Mouse (Mus musculus) embryonic facial prominence, embryonic 14.5 days (tissue): ENCODE measurements at regions not wholly inside any gene's neighbourhood (a gene's known extent, or its start where the extent isn't known, plus 50 kb on each side); places are given as distances from the start of the nearest gene placed in this dataset.

Experiments used
- ATAC-seq: fragments of 200-750 bp; cut with Nextera tagmentation; 2 replicates; pipeline ENCODE4 v1.8.0; 2017; ENCODE audit warnings: low read depth, moderate number of reproducible peaks, moderate TSS enrichment
- DNase-seq: peaks from one replicate; pipeline ENCODE4 v3.0.0-alpha.2; 2015; ENCODE audit warnings: low spot score
- H3K27ac ChIP-seq: fragments of 300-500 bp; sonication (generic); replicated peaks from 2 replicates; pipeline ENCODE4 v1.5.1; 2014; ENCODE audit warnings: low read depth, mild to moderate bottlenecking, low read length, moderate library complexity
- H3K27me3 ChIP-seq: fragments of 300-500 bp; sonication (generic); replicated peaks from 2 replicates; pipeline ENCODE4 v1.6.1; 2014; ENCODE audit warnings: low read length; ENCODE audit not compliant: control insufficient read depth, insufficient read depth
- H3K36me3 ChIP-seq: fragments of 300-500 bp; sonication (generic); 2 replicates; pipeline ENCODE4 v1.6.1; 2014; ENCODE audit warnings: low read length, mixed read lengths; ENCODE audit not compliant: control insufficient read depth, insufficient read depth
- H3K4me1 ChIP-seq: fragments of 300-500 bp; sonication (generic); 2 replicates; pipeline ENCODE4 v1.6.1; 2014; ENCODE audit warnings: antibody characterized with exemption, low read length; ENCODE audit not compliant: control insufficient read depth, insufficient read depth
- H3K4me2 ChIP-seq: fragments of 300-500 bp; sonication (generic); 2 replicates; pipeline ENCODE4 v1.6.1; 2014; ENCODE audit warnings: low read depth, mild to moderate bottlenecking, low read length, moderate library complexity, mixed read lengths
- H3K4me3 ChIP-seq: fragments of 300-500 bp; sonication (generic); 2 replicates; pipeline ENCODE4 v1.5.1; 2014; ENCODE audit warnings: low read depth, mild to moderate bottlenecking, low read length
- H3K9ac ChIP-seq: fragments of 300-500 bp; sonication (generic); 2 replicates; pipeline ENCODE4 v1.6.1; 2014; ENCODE audit warnings: low read depth, mild to moderate bottlenecking, low read length, moderate library complexity, mixed read lengths
- H3K9me3 ChIP-seq: fragments of 300-500 bp; sonication (generic); 2 replicates; pipeline ENCODE4 v1.6.1; 2016; ENCODE audit warnings: low read length; ENCODE audit not compliant: control insufficient read depth
- WGBS: fragments of 180-500 bp; shearing (Covaris S2); extraction: QIAGEN DNeasy Blood & Tissue Kit; methylation state at CpG from one replicate; pipeline ENCODE4 v1.1.7; 2014; 5-methylcytosine and 5-hydroxymethylcytosine counted together

- H3K36me3 ChIP-seq, result no peaks in the 10 kb centered on the region
- H3K4me3 ChIP-seq, result no peak overlapping the region
- H3K27ac ChIP-seq, result no peak overlapping the region
- H3K9me3 ChIP-seq, result peaks cover 34% of the 10 kb centered on the region
- H3K27me3 ChIP-seq, result no peaks in the 10 kb centered on the region
- 75% methylated on average over 12 of the region's 12 CpGs for WGBS
- no peaks in the 10 kb centered on the region for H3K4me1 ChIP-seq
- ATAC-seq (peak; percentile 68; the same call in 1 of the 2 replicates), DNase-seq (peak; percentile 55)
- no peak overlapping the region for H3K4me2 ChIP-seq
- no peak overlapping the region for H3K9ac ChIP-seq
Observed at GRCm38 (mm10) chr12:105898580-105899293, 111.3 kb upstream of the Vrk1 start.

- Histone ChIP-seq H3K27ac (no peak overlapping the region), H3K4me2 (no peak overlapping the region), H3K27me3 (no peaks in the 10 kb centered on the region), H3K9me3 (peaks cover 33% of the 10 kb centered on the region), H3K9ac (no peak overlapping the region), H3K4me1 (no peaks in the 10 kb centered on the region), H3K36me3 (no peaks in the 10 kb centered on the region), H3K4me3 (no peak overlapping the region)
- 61% methylated on average over 9 of the region's 9 CpGs for WGBS
- ATAC-seq (no peak), DNase-seq (no peak)
Observed at GRCm38 (mm10) chr12:105899294-105899909, 110.6 kb upstream of the Vrk1 start.

GRCm38 (mm10) chr12:105900479-105900878, 109.5 kb upstream of the Vrk1 start:
- Histone ChIP-seq H3K4me1 (peaks cover 7% of the 10 kb centered on the region; the same call in 1 of the 2 replicates), H3K36me3 (no peaks in the 10 kb centered on the region), H3K4me2 (no peak overlapping the region), H3K4me3 (no peak overlapping the region), H3K27ac (no peak overlapping the region), H3K27me3 (no peaks in the 10 kb centered on the region), H3K9ac (no peak overlapping the region), H3K9me3 (peaks cover 22% of the 10 kb centered on the region)
- ATAC-seq, result no peak
- 92% methylated on average over 6 of the region's 6 CpGs for WGBS
- DNase-seq, result no peak

GRCm38 (mm10) chr12:105903072-105903471, 107.0 kb upstream of the Vrk1 start:
- no peaks in the 10 kb centered on the region for H3K27me3 ChIP-seq
- H3K9ac ChIP-seq, result no peak overlapping the region
- DNase-seq (no peak), ATAC-seq (no peak)
- no peak overlapping the region for H3K27ac ChIP-seq
- H3K4me3 ChIP-seq, result no peak overlapping the region
- 54% methylated on average over 8 of the region's 8 CpGs for WGBS
- H3K9me3 ChIP-seq, result peaks cover 3% of the 10 kb centered on the region; the same call in 1 of the 2 replicates
- H3K36me3 ChIP-seq, result no peaks in the 10 kb centered on the region
- H3K4me1 ChIP-seq, result peaks cover 9% of the 10 kb centered on the region; the same call in 1 of the 2 replicates
- H3K4me2 ChIP-seq, result no peak overlapping the region

GRCm38 (mm10) chr12:105906584-105906983, 103.4 kb upstream of the Vrk1 start:
- H3K27me3 ChIP-seq, result no peaks in the 10 kb centered on the region
- H3K9ac ChIP-seq, result no peak overlapping the region
- peaks cover 12% of the 10 kb centered on the region; the same call in 1 of the 2 replicates for H3K4me1 ChIP-seq
- H3K27ac ChIP-seq, result no peak overlapping the region
- H3K4me2 ChIP-seq, result no peak overlapping the region
- no peak overlapping the region for H3K4me3 ChIP-seq
- peak; percentile 48 for DNase-seq
- H3K36me3 ChIP-seq, result no peaks in the 10 kb centered on the region
- 24% methylated on average over 7 of the region's 7 CpGs for WGBS
- ATAC-seq, result no peak
- no peaks in the 10 kb centered on the region for H3K9me3 ChIP-seq

GRCm38 (mm10) chr12:105907851-105908620, 102.0 kb upstream of the Vrk1 start:
- Histone ChIP-seq H3K4me3 (no peak overlapping the region), H3K27me3 (no peaks in the 10 kb centered on the region), H3K27ac (no peak overlapping the region), H3K9ac (no peak overlapping the region), H3K4me2 (no peak overlapping the region), H3K4me1 (peaks cover 12% of the 10 kb centered on the region; the same call in 1 of the 2 replicates), H3K9me3 (no peaks in the 10 kb centered on the region), H3K36me3 (no peaks in the 10 kb centered on the region)
- no peak for ATAC-seq
- DNase-seq, result no peak
- WGBS, result 57% methylated on average over 13 of the region's 13 CpGs

- Histone ChIP-seq H3K27ac (no peak overlapping the region), H3K36me3 (no peaks in the 10 kb centered on the region), H3K4me2 (no peak overlapping the region), H3K4me3 (no peak overlapping the region), H3K9ac (no peak overlapping the region), H3K27me3 (no peaks in the 10 kb centered on the region), H3K4me1 (peaks cover 5% of the 10 kb centered on the region; the same call in 1 of the 2 replicates), H3K9me3 (no peaks in the 10 kb centered on the region)
- DNase-seq (peak; percentile 86), ATAC-seq (0 out of 2 replicates have a peak, but pooled peaks have one; percentile 37)
- 24% methylated on average over 9 of the region's 9 CpGs for WGBS
Observed at GRCm38 (mm10) chr12:105911556-105911955, 98.5 kb upstream of the Vrk1 start.

- no peak overlapping the region for H3K9ac ChIP-seq
- no peaks in the 10 kb centered on the region for H3K4me1 ChIP-seq
- no peak overlapping the region for H3K27ac ChIP-seq
- no peaks in the 10 kb centered on the region for H3K36me3 ChIP-seq
- 74% methylated on average over 10 of the region's 10 CpGs for WGBS
- no peaks in the 10 kb centered on the region for H3K27me3 ChIP-seq
- H3K4me2 ChIP-seq, result no peak overlapping the region
- DNase-seq, result no peak
- H3K4me3 ChIP-seq, result no peak overlapping the region
- no peak for ATAC-seq
- 0 out of 2 replicates have a peak, but pooled peaks cover under 1% of the 10 kb centered on the region for H3K9me3 ChIP-seq
Observed at GRCm38 (mm10) chr12:105917388-105917963, 92.6 kb upstream of the Vrk1 start.
